Mouse (Mus musculus) c-Kit-positive CD71-negative TER-119-negative erythroid progenitor cells, embryonic 14.5 days (primary cell): Measurements from ENCODE around the gene Dctn1.
"Not testable (repeated sequence)": the region's sequence is repeated elsewhere in the genome, so short reads cannot be mapped to it uniquely, and the experiment has no call there.

Experiments
- DNase-seq: peaks from one replicate; pipeline ENCODE4 v3.0.0-alpha.2; 2013; ENCODE audit warnings: low read depth

Gene Dctn1

DNA sequence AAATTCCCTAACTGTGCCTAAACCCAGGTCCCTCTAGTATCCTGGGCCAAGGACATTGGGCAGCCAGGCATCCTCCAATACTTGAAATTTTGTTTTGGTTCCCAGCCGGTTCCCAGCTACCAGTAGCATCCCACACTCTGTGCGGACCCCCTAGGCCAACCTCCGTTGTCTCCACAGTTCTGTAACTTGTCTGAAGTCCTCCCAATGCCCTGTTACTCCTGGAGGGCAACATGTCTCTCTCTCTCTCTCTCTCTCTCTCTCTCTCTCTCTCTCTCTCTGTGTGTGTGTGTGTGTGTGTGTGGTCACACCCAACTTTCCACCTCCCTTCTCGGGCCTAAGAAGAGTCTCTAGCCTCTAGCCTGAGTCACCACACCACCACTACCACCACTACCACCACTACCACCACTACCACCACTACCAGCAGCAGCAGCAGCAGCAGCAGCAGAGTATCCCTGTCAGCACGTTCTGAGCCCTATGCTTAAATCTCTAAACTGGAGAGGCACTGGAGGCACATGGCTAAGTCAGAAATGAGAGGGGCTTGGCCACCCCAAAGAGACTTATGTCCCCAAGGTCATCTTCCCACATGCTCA lies 29.3 kb upstream of the Dctn1 start:
- DNase-seq = no peak

GRCm38 (mm10) chr6:83136881-83137575 lies 28.7 kb upstream of the Dctn1 start:
- no peak for DNase-seq

DNA sequence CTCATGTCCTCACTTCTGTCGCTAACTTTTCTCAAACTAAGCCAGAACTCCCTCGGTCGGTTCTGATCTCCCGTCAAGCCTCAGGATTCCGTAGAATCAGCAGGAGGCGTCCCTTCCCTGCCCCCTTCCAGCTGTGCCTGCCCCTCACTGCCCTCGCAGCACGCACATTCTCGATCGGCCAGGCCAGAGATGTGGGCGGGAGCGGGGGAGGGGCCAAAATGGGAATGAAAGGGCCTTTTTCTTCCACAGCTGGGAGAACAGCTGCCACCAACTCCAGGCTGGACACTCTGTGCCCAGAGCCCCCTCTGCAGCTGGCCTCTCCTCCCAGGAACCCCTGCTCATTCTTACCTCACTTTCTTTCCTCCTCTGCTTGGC lies 28.2 kb upstream of the Dctn1 start:
- no peak for DNase-seq

DNA sequence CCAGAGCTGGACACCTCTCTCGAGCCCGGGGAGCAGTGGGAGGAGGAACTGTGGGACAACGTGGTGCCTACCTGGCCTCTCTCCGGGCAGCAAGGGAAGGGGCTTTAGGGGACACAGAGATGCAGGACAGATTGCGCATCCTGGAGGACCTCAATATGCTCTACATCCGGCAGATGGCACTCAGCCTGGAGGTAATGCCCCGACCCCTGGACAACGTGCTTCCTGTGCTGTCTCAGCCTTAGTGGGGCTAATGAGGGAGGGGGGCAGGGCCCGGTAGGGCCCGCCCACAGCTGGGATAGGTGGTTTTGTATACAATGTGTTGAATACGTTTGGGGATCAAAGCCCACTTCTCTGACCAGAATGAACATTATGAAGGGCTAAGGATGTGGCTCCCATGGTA lies 27.7 kb upstream of the Dctn1 start:
- no peak for DNase-seq

DNA sequence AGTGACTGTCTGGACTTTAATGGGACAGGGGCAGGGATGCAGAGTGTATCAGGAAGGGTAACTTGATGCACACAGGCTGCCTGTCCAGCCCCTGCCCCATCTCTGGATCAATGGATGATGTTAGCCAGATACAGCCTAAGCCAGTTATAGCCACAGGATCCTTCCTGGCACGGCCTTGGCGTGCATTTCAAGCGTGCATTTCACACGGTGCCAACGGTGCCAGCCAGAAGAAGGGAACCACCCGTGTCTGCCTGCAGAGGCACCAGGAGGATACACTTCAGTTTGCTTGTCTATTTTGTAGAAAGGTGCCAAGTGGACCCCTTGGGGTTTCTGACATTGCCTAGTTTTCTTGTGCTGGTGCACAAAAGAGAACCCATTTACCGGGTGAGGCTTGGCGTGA lies 25.7 kb upstream of the Dctn1 start:
- DNase-seq = no peak

DNA sequence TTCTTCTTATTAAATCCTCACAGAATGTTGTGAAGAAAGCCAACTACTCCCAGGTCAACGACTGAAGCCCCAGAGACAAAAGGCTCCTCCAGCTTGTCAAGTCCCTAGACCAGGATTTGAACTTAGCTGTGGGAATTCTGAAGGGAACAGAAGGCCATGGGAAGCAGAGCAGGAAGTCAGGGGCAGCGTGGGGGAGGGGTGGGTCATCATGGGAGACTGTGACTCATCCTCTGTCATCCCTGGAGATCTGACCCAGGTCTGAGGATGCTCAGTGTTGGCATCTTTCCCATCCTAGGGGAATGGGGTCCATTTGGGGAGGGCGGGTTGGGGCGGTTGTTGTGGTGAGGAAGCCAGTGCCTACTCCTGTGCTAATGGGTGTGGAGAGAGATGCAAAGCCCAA lies 24.1 kb upstream of the Dctn1 start:
- no peak for DNase-seq

- DNase-seq = no peak
Observed at GRCm38 (mm10) chr6:83142211-83142731, 23.4 kb upstream of the Dctn1 start.

- no peak for DNase-seq
Observed at GRCm38 (mm10) chr6:83142886-83143285, 22.8 kb upstream of the Dctn1 start.

- DNase-seq = no peak
Observed at GRCm38 (mm10) chr6:83145209-83145608, 20.5 kb upstream of the Dctn1 start.

DNA sequence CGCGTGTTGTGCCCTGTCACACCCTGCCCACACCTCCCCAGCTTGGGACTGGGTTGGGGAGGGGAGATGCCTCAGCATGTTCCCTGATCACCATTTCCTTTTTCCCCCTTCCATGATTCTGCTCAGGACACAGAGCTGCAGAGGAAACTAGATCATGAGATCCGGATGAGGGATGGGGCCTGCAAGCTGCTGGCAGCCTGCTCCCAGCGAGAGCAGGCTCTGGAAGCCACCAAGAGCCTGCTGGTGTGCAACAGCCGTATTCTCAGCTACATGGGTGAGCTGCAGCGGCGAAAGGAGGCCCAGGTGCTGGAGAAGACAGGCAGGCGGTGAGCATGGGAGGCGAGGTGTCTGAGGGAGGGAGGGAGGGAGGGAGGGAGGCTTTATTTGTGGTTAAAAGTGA lies 19.9 kb upstream of the Dctn1 start:
- no peak for DNase-seq

DNA sequence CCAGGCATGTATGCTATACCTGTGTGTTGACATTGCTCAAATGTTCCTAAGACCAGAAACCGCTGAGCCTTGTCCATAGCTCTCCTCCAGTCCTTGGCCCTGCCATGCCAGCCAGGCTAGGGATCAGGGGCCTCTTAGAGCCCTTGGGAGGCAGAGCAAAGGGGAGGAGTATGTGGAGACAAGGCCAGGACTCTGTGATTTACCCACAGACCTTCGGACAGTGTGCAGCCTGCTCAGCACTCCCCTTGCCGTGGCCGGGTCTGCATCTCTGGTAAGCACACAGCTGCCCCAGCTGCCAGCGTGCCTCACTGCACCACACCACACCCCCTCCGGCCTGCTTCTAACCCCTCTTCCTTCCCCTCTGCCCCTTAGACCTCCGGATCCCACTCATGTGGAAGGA lies 18.4 kb upstream of the Dctn1 start:
- no peak for DNase-seq

DNA sequence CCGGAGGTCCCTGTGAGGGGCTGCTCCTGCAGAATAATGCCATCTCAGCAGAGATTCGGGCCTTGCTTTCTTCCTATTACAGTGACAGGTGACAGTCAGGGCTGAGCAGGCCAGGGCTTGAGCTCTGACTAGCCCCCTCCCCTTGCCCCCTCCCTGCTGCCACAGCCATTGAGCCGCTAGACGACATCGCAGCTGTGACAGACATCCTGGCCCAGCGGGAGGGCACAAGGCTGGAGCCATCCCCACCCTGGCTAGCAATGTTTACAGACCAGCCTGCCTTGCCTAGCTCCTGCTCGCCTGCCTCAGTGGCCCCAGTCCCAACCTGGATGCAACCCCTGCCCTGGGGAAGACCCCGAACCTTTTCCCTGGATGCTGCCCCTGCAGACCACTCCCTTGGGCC lies 14.0 kb upstream of the Dctn1 start:
- no peak for DNase-seq

- DNase-seq = no peak
Observed at GRCm38 (mm10) chr6:83153038-83153437, 12.7 kb upstream of the Dctn1 start.

- DNase-seq = no peak
Observed at GRCm38 (mm10) chr6:83153485-83153884, 12.2 kb upstream of the Dctn1 start.

DNA sequence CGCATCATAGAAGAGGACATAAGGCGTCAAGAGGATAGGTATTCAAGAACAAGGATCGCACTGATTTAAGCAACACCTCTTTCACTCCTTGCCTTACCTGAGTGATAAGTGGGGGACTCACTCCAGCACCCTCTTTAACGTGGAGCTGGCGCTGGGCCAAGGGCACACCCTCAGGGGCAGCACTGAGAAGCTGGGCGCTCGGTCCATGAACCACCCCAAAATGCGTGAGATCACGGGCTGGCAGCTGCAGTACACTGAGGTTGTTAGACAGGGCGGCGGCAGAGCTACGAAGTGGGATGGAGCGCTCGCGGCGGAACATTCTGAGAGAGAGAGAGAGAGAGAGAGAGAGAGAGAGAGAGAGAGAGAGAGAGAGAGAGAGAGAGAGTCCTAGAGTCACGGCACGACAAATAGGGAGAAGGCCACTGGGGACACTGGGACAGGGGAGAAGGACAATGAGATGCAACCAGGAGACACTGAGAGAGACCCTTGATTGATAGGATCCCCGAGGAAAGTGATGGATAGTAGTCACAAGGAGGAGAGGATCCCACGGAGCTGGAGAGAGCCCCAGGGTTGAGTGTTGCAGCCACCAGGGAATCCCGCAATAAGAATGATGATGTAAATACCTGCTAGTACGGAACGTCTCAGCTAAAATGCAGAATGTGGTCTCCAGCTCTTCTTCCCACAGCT lies 10.0 kb upstream of the Dctn1 start:
- no peak for DNase-seq

DNA sequence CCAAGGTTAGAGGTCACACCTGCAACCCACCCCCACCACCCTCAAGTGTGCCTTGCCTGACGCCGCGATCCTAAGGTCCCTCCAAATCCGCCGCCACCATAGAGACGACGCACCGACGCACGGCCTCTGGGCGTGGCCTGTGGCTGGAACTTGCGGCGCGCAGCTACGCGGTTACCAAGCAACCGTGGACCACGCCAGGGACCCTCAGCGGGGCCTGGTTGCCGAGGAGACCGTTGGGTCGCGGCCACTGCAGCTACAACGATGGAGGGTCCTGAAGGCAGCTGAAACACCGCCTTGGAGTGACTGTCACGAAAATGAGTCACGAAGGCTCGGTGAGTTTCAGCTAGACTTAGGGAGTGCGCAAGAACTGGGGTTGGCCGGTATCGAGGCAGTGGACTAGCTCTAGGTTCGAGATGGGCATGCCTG lies 9.4 kb upstream of the Dctn1 start, which contains the start of the genes Wdr54 and 1700003E16Rik:
Gene Wdr54, minus strand, starts transcription at position 139 of the 426 bp plus-strand sequence.
Gene 1700003E16Rik, plus strand, starts transcription at position 146 of the 426 bp plus-strand sequence.
- DNase-seq = no peak

DNA sequence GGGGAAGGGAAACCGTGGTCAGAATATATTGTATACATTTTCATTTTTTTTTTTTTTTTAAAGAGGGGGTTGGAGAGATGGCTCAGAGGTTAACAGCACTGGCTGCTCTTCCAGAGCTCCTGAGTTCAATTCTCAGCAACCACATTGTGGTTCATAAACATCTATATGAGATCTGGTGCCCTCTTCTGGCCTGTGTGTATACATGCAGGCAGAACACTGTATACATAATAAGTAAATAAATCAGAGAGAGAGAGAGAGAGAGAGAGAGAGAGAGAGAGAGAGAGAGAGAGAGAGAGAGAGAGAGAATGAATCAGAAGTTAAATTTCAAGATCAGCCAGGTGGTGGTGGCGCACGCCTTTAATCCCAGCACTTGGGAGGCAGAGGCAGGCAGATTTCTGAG lies 6.3 kb upstream of the Dctn1 start:
- DNase-seq = not testable (repeated sequence)

DNA sequence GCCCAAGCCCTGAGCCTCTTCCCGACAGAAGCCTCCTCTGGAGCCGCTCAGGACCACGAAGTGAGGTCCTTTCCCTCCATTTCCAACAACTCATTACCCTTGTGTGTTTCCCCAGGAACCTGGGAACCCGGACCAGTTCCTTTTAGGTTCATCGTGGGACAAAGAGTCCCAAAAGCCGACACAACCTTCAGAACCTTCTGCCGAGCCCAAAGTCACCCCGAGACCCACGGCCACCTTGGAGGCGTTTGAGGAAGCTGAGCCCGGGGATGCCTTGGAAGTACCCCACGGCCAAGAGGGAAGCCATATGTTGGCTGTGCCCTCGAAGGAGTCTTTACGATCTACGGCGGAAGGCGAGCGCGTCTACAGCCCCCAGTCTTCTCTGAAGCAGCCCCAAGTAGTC lies 4.3 kb upstream of the Dctn1 start:
- DNase-seq = no peak

GRCm38 (mm10) chr6:83161921-83162641 lies 3.6 kb upstream of the Dctn1 start:
- no peak for DNase-seq

DNA sequence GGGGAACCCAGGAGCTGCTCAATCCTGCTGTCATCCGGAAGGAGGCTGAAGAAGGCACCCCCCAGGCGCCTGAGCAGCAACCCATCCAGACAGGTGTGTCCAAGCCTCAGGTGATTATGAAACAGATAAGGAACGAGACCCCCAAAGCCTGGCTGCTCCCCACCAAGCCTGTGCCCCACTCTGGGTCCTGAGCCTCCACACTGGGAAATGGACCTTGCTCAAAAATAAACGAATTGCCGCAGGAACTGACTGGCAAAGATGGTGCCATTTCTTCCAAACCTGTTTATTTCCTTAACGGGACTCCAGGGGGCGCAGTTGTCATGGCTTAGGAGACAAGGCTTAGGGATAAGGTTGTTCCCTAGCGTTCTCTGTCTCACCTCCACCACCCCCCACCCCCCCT lies 3.0 kb upstream of the Dctn1 start:
- no peak for DNase-seq

GRCm38 (mm10) chr6:83165026-83165606 lies 604 bp upstream of the Dctn1 start:
- no peak for DNase-seq

DNA sequence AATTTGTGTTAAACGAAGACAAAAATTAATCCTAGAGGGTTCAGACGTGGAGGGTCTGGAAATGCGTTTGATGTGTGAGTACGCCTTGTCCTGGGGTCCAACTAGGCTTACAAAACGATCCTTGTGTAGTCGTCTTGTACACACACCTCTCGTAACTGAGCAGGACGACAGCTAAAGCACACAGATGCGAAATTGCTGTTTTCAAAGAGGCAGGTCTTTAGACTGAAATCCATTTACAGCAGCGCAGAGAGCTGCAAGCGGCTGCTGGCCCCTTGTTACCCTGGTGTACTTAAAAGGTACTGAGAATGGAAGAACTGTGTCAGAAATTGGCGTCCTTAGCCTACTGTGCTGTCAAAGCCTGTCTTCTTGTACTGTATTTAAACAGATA lies 517 bp downstream of the Dctn1 start:
- DNase-seq = no peak
